Mouse (Mus musculus) MEL (cell line): Measurements from ENCODE around the gene Rnase4. TPM values are rescaled to one million over a fixed set of nuclear protein-coding genes. Genes with fewer than 3 reads are reported as not detected.

Experiments
- DNase-seq: peaks from one replicate; pipeline ENCODE4 v3.0.0; 2011; ENCODE audit warnings: low read depth, low spot score
- H3K27ac ChIP-seq: 2 replicates; pipeline ENCODE4 v1.5.1; 2012; ENCODE audit warnings: low read depth, mild to moderate bottlenecking, control low read depth, low read length, moderate library complexity; ENCODE audit not compliant: control insufficient read depth
- H3K27me3 ChIP-seq, 2 experiments: fragments of 150-350 bp in 1 of 2; sonication (generic) in 1 of 2; 2 replicates each; pipeline ENCODE4 v1.6.1; 2012; ENCODE audit warnings: low read length in 2 of 2, mild to moderate bottlenecking in 2 of 2, improper control_type of control experiment in 1 of 2, moderate library complexity in 1 of 2; ENCODE audit not compliant: insufficient read depth in 2 of 2, control insufficient read depth in 1 of 2
- H3K36me3 ChIP-seq, 2 experiments: 2 replicates each; pipeline ENCODE4 v1.6.1; 2012 to 2014; ENCODE audit warnings: low read length in 2 of 2, improper control_type of control experiment in 1 of 2, inconsistent platforms in 1 of 2, mild to moderate bottlenecking in 1 of 2; ENCODE audit not compliant: insufficient read depth in 2 of 2, control insufficient read depth in 1 of 2
- H3K4me1 ChIP-seq, 2 experiments: fragments of 150-350 bp in 1 of 2; sonication (generic) in 1 of 2; 2 replicates each; pipeline ENCODE4 v1.6.1; 2012; ENCODE audit warnings: low read length in 2 of 2, improper control_type of control experiment in 1 of 2, mild to moderate bottlenecking in 1 of 2; ENCODE audit not compliant: insufficient read depth in 2 of 2, control insufficient read depth in 1 of 2
- H3K4me3 ChIP-seq, 2 experiments: fragments of 150-350 bp in 1 of 2; sonication (generic) in 1 of 2; 2 replicates each; pipeline ENCODE4 v1.5.1; 2012; ENCODE audit warnings: low read depth in 2 of 2, low read length in 2 of 2, mild to moderate bottlenecking in 2 of 2, moderate library complexity in 2 of 2, control low read depth in 1 of 2, improper control_type of control experiment in 1 of 2; ENCODE audit not compliant: control insufficient read depth in 1 of 2, insufficient read depth in 1 of 2
- H3K79me2 ChIP-seq: 2 replicates; pipeline ENCODE4 v1.6.1; 2012; ENCODE audit warnings: mild to moderate bottlenecking, low read length, moderate library complexity; ENCODE audit not compliant: control insufficient read depth, poor library complexity, insufficient read depth
- H3K9ac ChIP-seq: 2 replicates; pipeline ENCODE4 v1.6.1; 2012; ENCODE audit warnings: low read depth, mild to moderate bottlenecking, control low read depth, low read length, moderate library complexity; ENCODE audit not compliant: control insufficient read depth, poor library complexity, severe bottlenecking
- H3K9me3 ChIP-seq: fragments of 150-350 bp; sonication (generic); replicated peaks from 2 replicates; pipeline ENCODE4 v1.6.1; 2012; ENCODE audit warnings: mild to moderate bottlenecking, low read length, improper control_type of control experiment, moderate library complexity; ENCODE audit not compliant: insufficient read depth
- BHLHE40 ChIP-seq: IDR thresholded peaks from 2 replicates; pipeline ENCODE4 v1.6.1; 2012; ENCODE audit warnings: low read depth, mild to moderate bottlenecking, inconsistent platforms, low read length, improper control_type of control experiment, borderline replicate concordance
- CHD1 ChIP-seq: IDR thresholded peaks from 2 replicates; pipeline ENCODE4 v1.6.1; 2012; ENCODE audit warnings: low read depth, mild to moderate bottlenecking, inconsistent platforms, low read length, improper control_type of control experiment
- CHD2 ChIP-seq: IDR thresholded peaks from 2 replicates; pipeline ENCODE4 v1.6.1; 2011; ENCODE audit warnings: low read length, improper control_type of control experiment
- E2F4 ChIP-seq: IDR thresholded peaks from 2 replicates; pipeline ENCODE4 v1.6.1; 2011; ENCODE audit warnings: low read depth, low read length, improper control_type of control experiment, borderline replicate concordance
- ETS1 ChIP-seq: IDR thresholded peaks from 2 replicates; pipeline ENCODE4 v1.6.1; 2012; ENCODE audit warnings: low read depth, mild to moderate bottlenecking, inconsistent platforms, low read length, improper control_type of control experiment, moderate library complexity
- GABPA ChIP-seq: IDR thresholded peaks from 2 replicates; pipeline ENCODE4 v1.6.1; 2012; ENCODE audit warnings: low read depth, mild to moderate bottlenecking, inconsistent platforms, low read length, improper control_type of control experiment, moderate library complexity
- MAFK ChIP-seq: IDR thresholded peaks from 2 replicates; pipeline ENCODE4 v1.6.1; 2011; ENCODE audit warnings: low read depth, mild to moderate bottlenecking, low read length, improper control_type of control experiment, borderline replicate concordance
- MAX ChIP-seq: IDR thresholded peaks from 2 replicates; pipeline ENCODE4 v1.6.1; 2011; ENCODE audit warnings: low read length, improper control_type of control experiment
- MAZ ChIP-seq: IDR thresholded peaks from 2 replicates; pipeline ENCODE4 v1.6.1; 2012; ENCODE audit warnings: low read depth, mild to moderate bottlenecking, inconsistent platforms, low read length, improper control_type of control experiment
- MEF2A ChIP-seq: IDR thresholded peaks from 2 replicates; pipeline ENCODE4 v1.6.1; 2014; ENCODE audit warnings: low read depth, mild to moderate bottlenecking, inconsistent platforms, low read length, improper control_type of control experiment; ENCODE audit not compliant: poor library complexity, insufficient replicate concordance, severe bottlenecking; ENCODE audit errors: extremely low read depth
- MYB ChIP-seq: IDR thresholded peaks from 2 replicates; pipeline ENCODE4 v1.6.1; 2011; ENCODE audit warnings: mild to moderate bottlenecking, low read depth, low read length, improper control_type of control experiment
- MYC ChIP-seq: IDR thresholded peaks from 2 replicates; pipeline ENCODE4 v1.6.1; 2011; ENCODE audit warnings: low read depth, mild to moderate bottlenecking, low read length, improper control_type of control experiment, moderate library complexity
- NRF1 ChIP-seq: IDR thresholded peaks from 2 replicates; pipeline ENCODE4 v1.6.1; 2014; ENCODE audit warnings: low read depth, mild to moderate bottlenecking, inconsistent platforms, low read length, improper control_type of control experiment, moderate library complexity; ENCODE audit not compliant: poor library complexity, insufficient read depth, severe bottlenecking
- POLR2AphosphoS2 ChIP-seq: IDR thresholded peaks from 2 replicates; pipeline ENCODE4 v1.6.1; 2011; ENCODE audit warnings: low read length, improper control_type of control experiment
- TAL1 ChIP-seq: IDR thresholded peaks from 2 replicates; pipeline ENCODE4 v1.6.1; 2012; ENCODE audit warnings: mild to moderate bottlenecking, inconsistent platforms, low read length, moderate library complexity, mixed read lengths
- USF1 ChIP-seq: IDR thresholded peaks from 2 replicates; pipeline ENCODE4 v1.6.1; 2014; ENCODE audit warnings: low read depth, mild to moderate bottlenecking, inconsistent platforms, low read length, improper control_type of control experiment, moderate library complexity
- USF2 ChIP-seq, 2 experiments: IDR thresholded peaks; 2 replicates each; pipeline ENCODE4 v1.6.1; 2011 to 2012; ENCODE audit warnings: improper control_type of control experiment in 2 of 2, low read length in 2 of 2, borderline replicate concordance in 1 of 2, inconsistent platforms in 1 of 2, low read depth in 1 of 2, mild to moderate bottlenecking in 1 of 2; ENCODE audit not compliant: insufficient read depth in 1 of 2
- ZC3H11A ChIP-seq: IDR thresholded peaks from 2 replicates; pipeline ENCODE4 v1.6.1; 2012; ENCODE audit warnings: low read depth, mild to moderate bottlenecking, inconsistent platforms, low read length, improper control_type of control experiment
- ZKSCAN1 ChIP-seq: IDR thresholded peaks from 2 replicates; pipeline ENCODE4 v1.6.1; 2012; ENCODE audit warnings: low read depth, mild to moderate bottlenecking, inconsistent platforms, low read length, improper control_type of control experiment, moderate library complexity
- ZNF384 ChIP-seq: IDR thresholded peaks from 2 replicates; pipeline ENCODE4 v1.6.1; 2012; ENCODE audit warnings: low read depth, mild to moderate bottlenecking, inconsistent platforms, low read length, improper control_type of control experiment
- polyA plus RNA-seq, 2 experiments: library from polyadenylated mRNA; stranded (reverse) in 1 of 2; unstranded in 1 of 2; fragments of >175 nt in 1 of 2; fragments of >200 nt in 1 of 2; gene quantifications; 2 replicates each; pipeline versions ENCODE4 v1.2.1 to v1.2.4; 2012; ENCODE audit warnings: low replicate concordance in 2 of 2, low read depth in 1 of 2; ENCODE audit not compliant: insufficient read length in 2 of 2, insufficient read depth in 1 of 2, missing spikeins in 1 of 2
- total RNA-seq: library from RNA; depleted of rRNA; stranded (reverse); fragments of 300-350 nt; gene quantifications from 2 replicates; pipeline ENCODE4 v1.2.3, GENCODE M21; 2012

Rnase4 gene
- total and polyA plus RNA-seq, 3 experiments, result 0.18 TPM; not detected in 2

GRCm38 (mm10) chr14:51144451-51144850 lies 53.6 kb downstream of the Rnase4 start:
- no peak for TF ChIP-seq MYC
- no peak for TF ChIP-seq USF2 (IDR thresholded peaks at IDR 0.05; ENCODE audit: borderline replicate concordance in 1 of 2, insufficient read depth in 1 of 2, low read depth in 1 of 2, low read length in 2 of 2)
- no peak for TF ChIP-seq CHD1
- no peak for TF ChIP-seq MAFK
- TF ChIP-seq ZNF384, result no peak
- no peak for TF ChIP-seq CHD2
- no peak for TF ChIP-seq GABPA
- no peak for TF ChIP-seq POLR2AphosphoS2
- no peak for TF ChIP-seq E2F4
- TF ChIP-seq TAL1, result no peak
- no peak for TF ChIP-seq BHLHE40
- TF ChIP-seq ETS1, result no peak
- no peak for TF ChIP-seq MYB
- TF ChIP-seq ZKSCAN1, result no peak
- no peak for TF ChIP-seq USF1
- TF ChIP-seq NRF1, result no peak
- TF ChIP-seq MAZ, result no peak
- no peak for TF ChIP-seq ZC3H11A
- H3K27me3 ChIP-seq, result no peaks in the 10 kb centered on the region
- no peak overlapping the region for H3K4me3 ChIP-seq
- peaks cover 7 to 16% of the 10 kb centered on the region in 2 experiments for H3K4me1 ChIP-seq
- no peak for DNase-seq
- no peak overlapping the region for H3K27ac ChIP-seq
- H3K36me3 ChIP-seq, result peaks cover 0 to 20% of the 10 kb centered on the region in 2 experiments; a peak in 2 of 4 replicates
- H3K9me3 ChIP-seq, result no peaks in the 10 kb centered on the region
- no peaks in the 10 kb centered on the region for H3K79me2 ChIP-seq
- no peak overlapping the region for H3K9ac ChIP-seq

GRCm38 (mm10) chr14:51145521-51145920 lies 54.6 kb downstream of the Rnase4 start:
- Histone ChIP-seq H3K4me1 (peaks cover 7 to 11% of the 10 kb centered on the region in 2 experiments), H3K27ac (no peak overlapping the region), H3K79me2 (no peaks in the 10 kb centered on the region), H3K9me3 (no peaks in the 10 kb centered on the region), H3K27me3 (no peaks in the 10 kb centered on the region), H3K36me3 (peaks cover 0 to 14% of the 10 kb centered on the region in 2 experiments; a peak in 2 of 4 replicates), H3K9ac (no peak overlapping the region), H3K4me3 (no peak overlapping the region)
- DNase-seq, result no peak
- TF ChIP-seq MEF2A (no peak), CHD2 (no peak), MAX (no peak)
